Mouse (Mus musculus): ENCODE measurements at regions not wholly inside any gene's neighbourhood (a gene's known extent, or its start where the extent isn't known, plus 50 kb on each side); places are given as distances from the start of the nearest gene placed in this dataset.

- no peak for TF ChIP-seq CTCF (conservative IDR thresholded peaks at IDR 0.05; ENCODE audit: low read length)
- no peak for TF ChIP-seq POU5F1 (IDR thresholded peaks at IDR 0.05; ENCODE audit: borderline replicate concordance, low read length)
Measured at GRCm38 (mm10) chr12:16185976-16186515, 369.3 kb upstream of the Trib2 start.
